13 mouse cellular contexts compared by ENCODE assay signal in the genomic region with DNA sequence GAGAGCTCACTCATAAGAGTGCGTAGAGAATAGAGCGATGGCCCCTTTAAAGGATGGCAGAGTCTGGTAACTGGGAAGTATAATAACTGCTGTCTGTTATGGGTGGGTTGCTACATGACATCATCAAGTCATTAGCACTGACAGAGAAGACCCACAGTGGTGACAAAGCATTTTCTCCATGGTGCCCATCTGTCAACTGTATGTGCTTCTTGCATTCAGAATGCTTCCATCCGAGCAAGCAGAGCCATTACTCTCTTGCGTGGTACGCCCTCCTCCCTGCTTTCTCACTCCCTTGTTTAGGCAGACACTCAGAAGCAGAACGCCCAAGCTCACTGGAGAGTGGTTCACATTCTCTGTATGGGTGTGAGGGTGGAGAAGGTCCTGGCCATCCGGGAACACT.
DNase-seq lines count a peak whose midpoint lies in the region; ATAC-seq and TF ChIP-seq lines count a peak whose summit lies in the region.
"Had no signal": no experiment of that assay in that cellular context is flagged by ENCODE, and none has a peak within 500 bp of the region (broad histone marks: within the 10 kb centered on the region; RNA-seq: fewer than 3 reads in every experiment).

No protein-coding gene starts in this region.

- H3K36me3 ChIP-seq in midbrain, postnatal 0 days (ENCODE audit: insufficient read depth, low read length) = no peaks in the 10 kb centered on the region
- H3K36me3 ChIP-seq in midbrain, embryonic 10.5 days = no peaks in the 10 kb centered on the region
- no peaks in the 10 kb centered on the region for H3K36me3 ChIP-seq in forebrain, embryonic 16.5 days (ENCODE audit: control insufficient read depth, insufficient read depth)
- no peaks in the 10 kb centered on the region for H3K36me3 ChIP-seq in neural tube, embryonic 14.5 days (ENCODE audit: control insufficient read depth, insufficient read depth, low read length)
- H3K36me3 ChIP-seq: kidney, embryonic 15.5 days; liver, embryonic 13.5 days; stomach, embryonic 15.5 days had no signal

- 84% methylated on average over 7 of the region's 7 CpGs for WGBS in midbrain, postnatal 0 days
- 93% methylated on average over 7 of the region's 7 CpGs for WGBS in midbrain, embryonic 10.5 days
- 61% methylated on average over 7 of the region's 7 CpGs for WGBS in forebrain, embryonic 16.5 days
- WGBS in neural tube, embryonic 14.5 days = 69% methylated on average over 7 of the region's 7 CpGs

- H3K9ac ChIP-seq in midbrain, postnatal 0 days (replicated peaks; ENCODE audit: low read length, poor library complexity, severe bottlenecking) = no peak overlapping the region
- H3K9ac ChIP-seq in forebrain, embryonic 16.5 days (replicated peaks; ENCODE audit: low read depth, low read length) = no peak overlapping the region
- H3K9ac ChIP-seq in neural tube, embryonic 14.5 days (replicated peaks; ENCODE audit: low read depth, low read length) = no peak overlapping the region
- H3K9ac ChIP-seq: kidney, embryonic 15.5 days; liver, embryonic 13.5 days; stomach, embryonic 15.5 days had no signal

- no peak for TF ChIP-seq CTCF in midbrain, postnatal 0 days (IDR thresholded peaks at IDR 0.05)

- H3K27me3 ChIP-seq in midbrain, postnatal 0 days (ENCODE audit: insufficient read depth, low read length) = no peaks in the 10 kb centered on the region
- no peaks in the 10 kb centered on the region for H3K27me3 ChIP-seq in midbrain, embryonic 10.5 days (ENCODE audit: low read depth, poor library complexity, severe bottlenecking)
- H3K27me3 ChIP-seq in forebrain, embryonic 16.5 days (replicated peaks; ENCODE audit: control insufficient read depth, insufficient read depth, low read length) = no peaks in the 10 kb centered on the region
- H3K27me3 ChIP-seq in neural tube, embryonic 14.5 days (ENCODE audit: control insufficient read depth, insufficient read depth, low read length) = no peaks in the 10 kb centered on the region
- H3K27me3 ChIP-seq: kidney, embryonic 15.5 days; liver, embryonic 13.5 days; stomach, embryonic 15.5 days had no signal

- no peak overlapping the region for H3K27ac ChIP-seq in midbrain, postnatal 0 days (ENCODE audit: low read depth, low read length)
- H3K27ac ChIP-seq in midbrain, embryonic 10.5 days (replicated peaks) = no peak overlapping the region
- no peak overlapping the region for H3K27ac ChIP-seq in forebrain, embryonic 16.5 days (ENCODE audit: low read length)
- no peak overlapping the region for H3K27ac ChIP-seq in neural tube, embryonic 14.5 days (ENCODE audit: low read depth, low read length)
- H3K27ac ChIP-seq: kidney, embryonic 15.5 days; liver, embryonic 13.5 days; stomach, embryonic 15.5 days had no signal

- H3K9me3 ChIP-seq in midbrain, postnatal 0 days (ENCODE audit: low read length) = no peaks in the 10 kb centered on the region
- H3K9me3 ChIP-seq in midbrain, embryonic 10.5 days (replicated peaks) = no peaks in the 10 kb centered on the region
- no peaks in the 10 kb centered on the region for H3K9me3 ChIP-seq in forebrain, embryonic 16.5 days (ENCODE audit: control insufficient read depth, low read length)
- no peaks in the 10 kb centered on the region for H3K9me3 ChIP-seq in neural tube, embryonic 14.5 days (ENCODE audit: control insufficient read depth, low read length)
- H3K9me3 ChIP-seq: kidney, embryonic 15.5 days; liver, embryonic 13.5 days; stomach, embryonic 15.5 days had no signal

- DNase-seq in frontal cortex, postnatal 25 days (ENCODE audit: low spot score in 2 of 2) = no peak
- DNase-seq in midbrain, postnatal 0 days (ENCODE audit: low spot score) = peak; percentile 72
- no peak for DNase-seq in midbrain, embryonic 10.5 days (ENCODE audit: low spot score)
- no peak for DNase-seq in testis, postnatal 10 days (ENCODE audit: low spot score)
- no peak for DNase-seq in kidney, adult 11 months
- DNase-seq: heart, postnatal 4 days; liver, embryonic 13.5 days; thymus, postnatal 4 days had no signal

- no peak overlapping the region for H3K4me2 ChIP-seq in midbrain, postnatal 0 days (ENCODE audit: low read depth, low read length, poor library complexity, severe bottlenecking)
- H3K4me2 ChIP-seq in forebrain, embryonic 16.5 days (ENCODE audit: low read length) = no peak overlapping the region
- H3K4me2 ChIP-seq in neural tube, embryonic 14.5 days (ENCODE audit: low read depth, low read length) = no peak overlapping the region
- H3K4me2 ChIP-seq: kidney, embryonic 15.5 days; liver, embryonic 13.5 days; stomach, embryonic 15.5 days had no signal

- peak; percentile 79 for ATAC-seq in frontal cortex, adult (ENCODE audit: low TSS enrichment)
- ATAC-seq in midbrain, postnatal 0 days (ENCODE audit: low FRiP score) = no peak
- ATAC-seq in forebrain, embryonic 16.5 days = peak; percentile 68
- peak; percentile 47; the same call in 1 of the 2 replicates for ATAC-seq in neural tube, embryonic 14.5 days (ENCODE audit: low read depth)

- H3K4me3 ChIP-seq in midbrain, postnatal 0 days (ENCODE audit: low read depth, low read length) = no peak overlapping the region
- H3K4me3 ChIP-seq in midbrain, embryonic 10.5 days = no peak overlapping the region
- no peak overlapping the region for H3K4me3 ChIP-seq in forebrain, embryonic 16.5 days (replicated peaks; ENCODE audit: low read length)
- no peak overlapping the region for H3K4me3 ChIP-seq in neural tube, embryonic 14.5 days (ENCODE audit: low read depth, low read length)
- H3K4me3 ChIP-seq: kidney, embryonic 15.5 days; liver, embryonic 13.5 days; stomach, embryonic 15.5 days had no signal

- no peaks in the 10 kb centered on the region for H3K4me1 ChIP-seq in midbrain, postnatal 0 days (ENCODE audit: insufficient read depth, low read length)
- H3K4me1 ChIP-seq in midbrain, embryonic 10.5 days = peaks cover 7% of the 10 kb centered on the region
- H3K4me1 ChIP-seq in forebrain, embryonic 16.5 days (replicated peaks; ENCODE audit: control insufficient read depth, insufficient read depth, low read length) = peaks cover 8% of the 10 kb centered on the region; the same call in 1 of the 2 replicates
- peaks cover 3% of the 10 kb centered on the region; the same call in 1 of the 2 replicates for H3K4me1 ChIP-seq in neural tube, embryonic 14.5 days (ENCODE audit: control insufficient read depth, insufficient read depth, low read length)
- H3K4me1 ChIP-seq: kidney, embryonic 15.5 days; stomach, embryonic 15.5 days had no signal
